Mouse (Mus musculus): Measurements from ENCODE around the gene Rnf150. TPM values are rescaled to one million over a fixed set of nuclear protein-coding genes. Genes with fewer than 3 reads are reported as not detected.
A peak's percentile ranks its signal among the peaks of the same experiment; 100 is the strongest.

Gene Rnf150
- 0.32 TPM in 1 of 2 replicates, not detected in the other for total RNA-seq (2014; fragmentation: Nextera tagmentation)
- total RNA-seq (2017): 0.42 and 0.69 TPM in 2 replicates

DNA sequence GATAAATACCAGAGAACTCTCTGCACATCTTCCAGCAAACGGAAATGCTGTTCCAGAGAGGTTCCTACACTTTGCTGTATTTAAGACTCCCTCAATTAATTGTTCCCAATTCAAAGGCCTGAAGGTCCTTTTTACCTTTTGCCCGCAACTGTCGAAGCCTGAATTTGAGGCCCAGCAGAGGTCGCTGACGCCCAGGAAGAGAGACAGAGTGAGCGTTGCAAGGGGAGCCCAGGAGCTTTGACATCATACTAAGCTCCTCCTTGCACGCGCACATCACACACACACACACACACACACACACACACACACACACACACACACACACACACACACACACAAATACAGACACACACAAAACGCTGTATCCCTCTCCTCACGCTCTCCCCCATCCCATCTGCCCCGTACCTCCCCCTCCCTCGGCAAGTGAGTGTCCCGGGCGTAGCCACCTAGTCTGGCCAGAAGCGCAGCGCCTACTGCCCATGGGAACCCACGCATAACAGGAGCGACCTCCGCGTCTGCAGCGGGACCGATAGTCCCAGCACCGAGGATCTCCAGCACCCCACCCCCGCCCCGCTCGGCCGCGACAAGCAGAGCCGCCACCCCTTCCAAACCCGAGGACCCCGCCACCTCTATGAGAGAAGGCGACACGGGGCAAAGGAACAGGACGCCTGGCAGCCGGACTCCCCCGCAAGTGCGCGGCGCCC is at the start of gene Rnf150:
Rnf150 (plus strand) TSS at position 316 of the 704 bp plus-strand sequence.
- peak; percentile 77 for ATAC-seq (replicated peaks; ENCODE audit: low FRiP score, low TSS enrichment, poor library complexity, severe bottlenecking)

DNA sequence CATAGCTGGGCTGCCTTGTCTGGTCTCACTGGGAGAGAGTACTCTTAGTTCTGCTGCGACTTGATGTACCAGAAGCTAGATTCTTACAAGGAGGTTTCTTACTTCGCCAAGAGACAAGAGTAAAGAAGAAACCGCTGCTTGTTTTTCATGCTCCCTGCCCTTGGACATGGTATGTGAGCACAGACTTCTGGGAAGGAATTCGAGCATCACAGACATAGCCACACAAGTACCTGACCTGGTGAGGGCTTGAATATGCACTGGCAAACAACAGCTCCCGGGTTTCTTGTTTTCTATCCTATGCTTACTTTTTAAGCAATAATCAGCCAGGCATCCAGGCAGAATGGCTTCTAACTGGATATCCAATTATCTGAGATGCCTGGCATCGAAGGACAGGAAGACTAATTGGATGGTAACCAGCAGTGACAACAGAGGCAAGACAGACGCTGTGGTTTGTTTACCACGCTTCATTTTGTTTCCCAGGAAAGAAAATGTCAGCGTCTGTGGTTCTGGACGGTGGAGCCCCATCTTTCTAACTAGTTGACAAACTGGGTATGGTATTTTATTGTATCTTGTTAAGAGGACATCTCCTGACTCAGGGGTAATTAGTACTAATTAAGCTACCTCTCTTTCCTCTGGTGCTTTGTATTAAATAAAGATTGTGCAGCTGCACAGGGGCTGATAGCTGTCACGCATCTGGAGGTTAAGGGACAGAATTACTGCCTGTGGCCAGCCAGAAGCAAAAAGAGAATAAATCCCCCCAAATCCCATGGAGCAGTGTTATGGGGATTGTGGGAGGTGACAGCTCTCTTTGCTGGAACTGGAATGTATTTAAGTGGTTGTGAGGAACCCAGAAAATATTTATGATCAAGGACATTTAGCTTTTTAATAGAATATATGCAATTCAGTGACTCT is 36.8 kb upstream of the Rnf150 start:
- ATAC-seq (replicated peaks; ENCODE audit: low FRiP score, low TSS enrichment, poor library complexity, severe bottlenecking): no peak

DNA sequence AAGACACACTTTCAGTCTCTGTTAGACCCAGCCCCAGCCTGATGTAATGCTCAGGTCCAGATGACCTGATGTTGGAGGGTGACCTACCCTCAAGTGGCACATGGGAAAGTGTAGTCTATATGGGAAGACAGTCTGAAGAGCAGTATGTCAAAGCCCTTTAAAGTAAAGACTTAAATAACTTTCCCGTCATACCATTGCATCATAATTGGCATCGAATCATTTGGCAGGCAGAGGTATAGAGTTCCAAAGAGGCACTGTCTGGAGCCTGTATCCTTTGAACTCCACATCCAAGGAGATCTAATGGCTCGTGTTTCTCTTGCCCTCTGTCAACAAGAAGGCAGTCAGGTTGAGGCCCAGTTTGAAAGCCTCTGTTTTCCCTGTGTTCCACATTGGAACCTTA is 22.7 kb upstream of the Rnf150 start:
- ATAC-seq (replicated peaks; ENCODE audit: low FRiP score, low TSS enrichment, poor library complexity, severe bottlenecking): no peak

DNA sequence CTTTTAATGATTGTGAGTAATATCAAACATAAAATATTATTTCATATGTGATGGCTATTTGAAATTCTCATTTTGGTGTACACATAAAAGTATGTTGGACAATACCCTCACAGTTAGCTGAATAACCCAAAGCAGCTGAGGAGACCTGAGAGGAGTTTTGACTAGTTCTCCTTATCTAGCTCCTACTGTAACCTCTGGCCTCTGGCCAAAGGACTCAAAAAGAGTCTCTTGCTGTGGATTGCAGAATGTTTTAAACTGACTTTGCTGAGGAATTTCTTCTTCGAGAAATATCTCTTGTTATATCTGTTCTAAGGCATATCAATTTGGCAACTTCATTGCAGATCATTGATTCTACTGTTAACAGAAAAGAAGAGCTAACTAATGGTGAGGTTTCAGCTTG is 22.2 kb upstream of the Rnf150 start:
- ATAC-seq (replicated peaks; ENCODE audit: low FRiP score, low TSS enrichment, poor library complexity, severe bottlenecking): peak; percentile 70

DNA sequence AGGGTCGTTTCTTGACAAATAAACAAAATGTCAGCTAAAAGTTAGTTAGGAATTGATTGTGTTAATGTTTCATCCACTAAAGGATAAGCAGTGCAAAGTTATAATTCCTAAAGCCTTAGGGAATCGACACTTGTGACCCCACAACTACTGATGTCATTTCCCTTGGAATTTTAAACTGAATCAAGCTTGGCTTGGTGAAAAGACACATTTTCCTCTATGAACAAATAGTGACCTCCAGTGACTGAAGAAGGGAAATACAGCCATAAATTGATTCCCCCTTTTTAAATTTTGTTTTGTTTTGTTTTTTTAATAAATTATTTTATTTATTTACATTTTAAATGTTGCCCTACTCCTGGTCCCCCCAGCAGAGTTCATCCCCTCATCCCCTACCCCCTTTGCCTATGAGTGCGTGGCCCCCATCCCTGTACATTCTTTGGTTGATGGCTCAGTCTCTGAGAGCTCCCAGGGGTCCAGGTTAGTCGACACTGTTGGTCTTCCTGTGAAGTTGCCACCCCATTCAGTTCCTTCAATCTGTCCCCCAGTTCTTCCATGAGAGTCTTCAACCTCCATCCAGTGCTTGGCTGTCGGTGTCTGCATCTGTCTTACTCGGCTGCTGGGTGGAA is 21.5 kb upstream of the Rnf150 start:
- no peak for ATAC-seq (replicated peaks; ENCODE audit: low FRiP score, low TSS enrichment, poor library complexity, severe bottlenecking)

DNA sequence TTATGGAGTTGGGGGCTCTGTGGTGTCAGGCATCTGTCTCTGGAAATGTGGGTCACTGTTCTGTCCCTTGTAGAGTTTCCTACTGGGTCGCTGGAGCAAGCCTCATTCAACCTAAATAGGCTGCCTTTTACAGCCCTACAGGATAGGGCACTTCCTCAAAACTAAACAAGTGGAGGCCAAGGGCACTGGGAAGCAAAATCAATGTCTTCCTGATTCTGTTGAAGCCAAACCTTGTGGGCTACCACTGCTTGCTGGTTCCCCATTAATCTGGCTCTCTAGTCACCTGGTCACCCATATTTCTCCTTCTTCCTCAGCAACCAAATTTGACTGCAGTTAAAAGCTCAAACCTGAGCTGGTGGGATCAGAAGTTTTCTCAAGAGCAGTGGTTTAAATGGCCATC is 19.5 kb upstream of the Rnf150 start:
- ATAC-seq (replicated peaks; ENCODE audit: low FRiP score, low TSS enrichment, poor library complexity, severe bottlenecking): no peak

DNA sequence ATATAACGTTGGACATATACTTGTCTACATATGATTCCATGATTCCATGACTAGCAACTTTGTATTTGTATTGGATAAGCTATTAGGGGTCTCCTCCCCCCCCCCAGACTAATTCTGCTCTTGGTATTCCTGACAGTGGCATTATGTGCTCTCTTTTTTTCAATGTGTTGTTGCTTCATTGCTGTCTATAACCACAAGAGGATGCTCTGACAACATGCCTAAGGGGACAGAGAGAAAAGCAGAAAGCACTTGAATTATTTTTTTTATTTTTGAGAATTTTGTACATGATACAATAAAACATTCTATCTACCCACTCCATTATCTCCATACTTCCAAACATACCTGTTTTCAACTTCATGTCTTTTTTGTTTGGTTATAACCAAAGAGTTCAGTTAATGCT is 18.7 kb upstream of the Rnf150 start:
- ATAC-seq (replicated peaks; ENCODE audit: low FRiP score, low TSS enrichment, poor library complexity, severe bottlenecking): no peak

DNA sequence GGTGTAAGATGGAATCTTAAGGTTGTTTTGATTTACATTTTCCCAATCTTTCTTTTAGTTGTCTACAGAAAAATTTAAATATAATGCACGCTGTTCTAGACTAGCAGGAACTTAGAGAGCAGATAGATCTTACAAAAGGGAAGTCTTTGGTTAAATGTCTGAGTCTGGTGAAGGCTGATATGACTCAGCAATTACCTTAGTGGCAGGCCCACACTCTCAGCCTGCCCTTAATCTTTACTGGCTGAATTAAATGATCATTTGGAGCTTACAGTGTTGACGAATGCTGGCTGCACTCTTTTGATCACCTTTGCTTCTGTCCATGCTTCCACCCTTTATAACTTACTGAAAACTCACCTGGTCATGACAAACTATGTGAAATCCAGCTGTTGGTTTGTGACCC is 17.1 kb upstream of the Rnf150 start:
- peak; percentile 80 for ATAC-seq (replicated peaks; ENCODE audit: low FRiP score, low TSS enrichment, poor library complexity, severe bottlenecking)

DNA sequence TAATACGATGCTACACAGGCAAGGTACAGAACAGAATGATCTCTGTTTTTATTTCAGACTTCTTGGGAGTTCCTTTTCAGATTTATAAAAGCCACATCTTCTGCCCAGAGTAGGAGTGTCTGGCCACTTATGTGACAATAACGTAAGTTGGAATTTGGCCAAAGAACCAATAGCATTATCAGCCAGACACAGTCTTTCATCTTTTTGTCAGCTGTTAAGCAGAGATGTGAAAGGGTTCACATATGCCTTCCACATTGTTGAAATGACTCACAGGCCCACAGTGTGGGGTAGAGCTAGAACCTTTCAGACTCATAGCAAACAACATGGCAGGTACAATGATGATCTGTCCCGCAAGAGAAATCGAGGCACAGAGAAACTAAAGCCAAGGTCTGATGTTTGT is 16.4 kb upstream of the Rnf150 start:
- ATAC-seq (replicated peaks; ENCODE audit: low FRiP score, low TSS enrichment, poor library complexity, severe bottlenecking): peak; percentile 79

DNA sequence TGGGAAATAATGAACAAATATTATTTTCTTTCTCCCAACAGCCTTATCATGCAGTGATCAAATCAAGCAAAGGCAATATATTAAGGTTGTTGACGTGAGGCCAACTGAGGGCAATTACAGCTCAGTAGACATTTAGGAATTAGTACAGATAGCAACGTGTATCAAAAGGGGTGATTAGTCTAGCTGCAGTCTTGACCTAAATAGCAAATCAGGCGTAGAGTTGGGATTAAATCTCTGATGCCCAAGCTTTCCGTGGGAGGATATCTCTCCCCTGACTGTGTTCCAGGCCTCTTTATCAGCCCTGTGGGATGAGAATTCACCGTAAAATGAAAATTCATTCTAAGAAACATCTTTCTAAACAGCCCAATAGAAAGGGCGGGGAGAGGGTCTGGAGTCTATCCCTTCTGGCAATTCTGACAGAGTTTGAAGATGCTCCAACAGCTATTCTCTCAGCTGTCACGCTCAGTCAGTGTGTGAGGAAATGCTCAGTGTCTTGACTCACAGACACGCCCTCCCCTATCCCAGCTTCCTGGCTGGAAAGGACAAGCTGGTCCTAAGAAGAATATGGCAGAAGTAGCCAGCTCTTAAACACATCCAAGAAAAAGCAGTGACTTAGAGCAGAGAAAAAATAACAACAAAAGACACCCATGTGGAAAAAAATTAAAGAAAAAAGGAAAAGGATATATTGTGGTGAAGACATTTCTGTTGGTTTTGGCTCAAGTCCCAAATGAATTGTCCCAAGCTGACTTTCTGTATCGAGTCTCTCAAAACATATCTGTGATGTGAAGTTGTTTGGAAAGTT is 4.4 kb upstream of the Rnf150 start:
- no peak for ATAC-seq (replicated peaks; ENCODE audit: low FRiP score, low TSS enrichment, poor library complexity, severe bottlenecking)

DNA sequence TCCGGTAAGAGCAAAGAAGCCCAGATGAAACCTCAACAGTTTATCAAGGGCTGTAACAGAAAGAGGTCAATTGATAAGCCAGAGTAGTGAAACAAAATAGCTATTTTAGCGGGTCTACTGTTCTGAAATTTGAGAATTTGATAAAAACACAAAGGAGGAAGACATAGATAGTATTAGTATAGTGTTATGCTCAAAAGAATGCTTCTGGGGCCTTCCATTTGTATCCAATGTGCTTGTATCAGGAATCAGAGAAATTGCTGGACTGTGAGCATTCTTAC is 3.9 kb upstream of the Rnf150 start:
- peak; percentile 38; the same call in 1 of the 2 replicates for ATAC-seq (replicated peaks; ENCODE audit: low FRiP score, low TSS enrichment, poor library complexity, severe bottlenecking)

DNA sequence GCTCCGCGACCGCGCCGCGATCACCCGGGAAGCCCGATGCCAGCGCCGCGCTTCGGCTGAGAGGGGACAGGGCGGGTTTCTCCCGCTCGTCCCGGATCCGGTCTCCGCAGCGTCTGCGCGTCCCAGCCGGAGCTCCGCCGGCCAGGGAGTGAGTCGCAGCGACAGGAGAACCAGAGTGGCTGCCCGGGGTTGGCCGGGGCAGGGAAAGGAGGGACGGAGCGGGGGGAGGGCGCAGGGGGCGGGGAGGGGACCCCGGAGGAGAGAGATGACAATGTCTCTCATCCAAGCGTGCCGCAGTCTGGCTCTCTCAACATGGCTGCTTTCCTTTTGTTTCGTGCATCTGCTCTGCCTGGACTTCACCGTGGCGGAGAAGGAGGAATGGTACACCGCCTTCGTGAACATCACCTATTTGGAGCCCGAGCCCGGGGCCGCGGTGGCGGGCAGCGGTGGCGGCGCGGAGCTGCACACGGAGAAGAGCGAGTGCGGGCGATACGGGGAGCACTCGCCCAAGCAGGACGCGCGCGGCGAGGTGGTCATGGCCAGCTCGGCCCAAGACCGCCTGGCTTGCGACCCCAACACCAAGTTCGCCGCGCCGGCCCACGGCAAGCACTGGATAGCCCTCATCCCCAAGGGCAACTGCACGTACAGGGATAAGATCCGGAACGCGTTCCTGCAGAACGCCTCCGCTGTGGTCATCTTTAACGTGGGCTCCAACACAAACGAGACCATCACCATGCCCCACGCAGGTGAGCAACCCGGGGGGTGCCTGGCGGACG is 777 bp downstream of the Rnf150 start:
- ATAC-seq (replicated peaks; ENCODE audit: low FRiP score, low TSS enrichment, poor library complexity, severe bottlenecking): peak; percentile 6; the same call in 1 of the 2 replicates

DNA sequence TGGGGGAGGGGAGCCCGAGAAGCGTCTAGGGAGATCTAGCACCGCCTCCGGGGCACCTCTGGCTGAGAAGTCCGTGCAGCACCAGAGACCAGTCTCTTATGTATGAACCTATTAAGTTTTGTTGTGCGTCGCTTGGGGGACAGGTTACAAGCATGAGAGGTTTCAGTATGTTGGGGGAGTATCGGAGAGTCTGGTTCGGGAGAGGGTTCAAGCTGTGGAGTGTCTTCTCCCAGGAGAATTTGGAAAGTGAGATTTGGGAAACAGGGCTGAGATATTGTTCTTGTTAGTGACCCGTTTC is 1.3 kb downstream of the Rnf150 start:
- no peak; the same call in 1 of the 2 replicates for ATAC-seq (replicated peaks; ENCODE audit: low FRiP score, low TSS enrichment, poor library complexity, severe bottlenecking)

DNA sequence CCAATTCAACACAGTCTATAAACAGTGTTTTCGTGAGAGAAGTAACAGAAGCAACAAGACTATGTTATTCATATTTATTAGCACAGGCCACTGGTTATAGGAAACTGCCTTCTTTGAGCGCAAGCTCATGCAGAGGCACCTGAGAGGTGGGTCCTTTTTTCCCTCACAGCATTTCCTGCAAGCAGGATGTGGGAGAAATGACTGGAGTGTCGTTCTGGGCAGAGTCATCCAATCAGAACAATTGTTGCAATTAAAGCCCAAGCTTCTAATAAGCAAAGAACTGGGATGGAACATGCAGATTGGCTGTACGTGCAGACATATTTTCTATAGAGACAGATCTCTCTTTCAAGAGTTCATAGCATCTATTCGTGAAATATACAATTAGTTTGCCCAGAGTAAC is 2.1 kb downstream of the Rnf150 start:
- no peak for ATAC-seq (replicated peaks; ENCODE audit: low FRiP score, low TSS enrichment, poor library complexity, severe bottlenecking)

DNA sequence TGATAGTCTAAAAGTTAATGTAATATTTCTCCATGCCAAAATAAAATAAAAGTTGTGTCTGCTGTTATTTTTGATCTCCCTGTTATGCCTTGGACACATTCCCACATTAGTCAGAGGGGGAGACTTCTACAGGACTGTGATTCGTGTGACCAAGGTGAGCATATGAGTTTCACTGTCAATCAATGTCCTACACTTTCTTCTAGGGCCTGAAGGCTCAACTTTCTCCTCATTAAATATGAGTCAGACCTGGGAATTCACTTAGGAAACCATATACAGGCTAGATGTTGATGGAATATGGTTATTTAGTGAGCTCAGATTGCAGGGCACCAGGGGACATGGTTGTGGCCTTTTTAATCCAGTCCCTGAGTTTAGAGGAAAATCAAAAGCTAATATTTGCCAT is 3.1 kb downstream of the Rnf150 start:
- ATAC-seq (replicated peaks; ENCODE audit: low FRiP score, low TSS enrichment, poor library complexity, severe bottlenecking): no peak

DNA sequence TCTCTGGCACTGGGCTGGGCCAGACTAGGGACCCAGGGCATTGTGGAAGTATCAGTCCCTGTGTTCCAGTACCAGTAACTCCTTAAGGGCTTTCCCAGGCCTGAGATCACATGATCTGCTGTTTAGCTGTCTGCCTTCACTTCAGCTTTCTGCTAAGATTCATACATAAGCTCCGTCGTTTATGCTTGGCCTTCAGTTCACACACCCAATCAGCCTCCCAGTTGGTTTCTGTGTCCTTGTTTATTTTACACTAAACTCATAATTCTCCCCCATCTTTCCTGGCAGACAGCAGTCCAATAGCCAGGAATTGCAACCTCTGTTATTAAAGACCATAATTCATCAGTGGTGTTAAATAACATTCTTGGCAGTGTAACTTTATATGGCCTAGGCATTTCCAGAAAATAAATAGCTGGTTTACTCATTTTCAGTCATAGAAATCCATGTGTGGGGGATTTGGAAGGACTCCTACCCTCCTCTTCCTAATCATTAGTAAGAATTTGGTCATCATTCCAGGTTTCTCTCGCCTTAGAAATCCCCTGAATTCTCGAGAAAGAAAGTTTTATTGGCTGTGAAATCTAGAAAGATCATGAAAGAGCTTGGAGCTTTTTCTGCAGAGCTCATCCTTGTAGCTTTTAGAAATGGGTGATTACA is 7.8 kb downstream of the Rnf150 start:
- no peak for ATAC-seq (replicated peaks; ENCODE audit: low FRiP score, low TSS enrichment, poor library complexity, severe bottlenecking)

DNA sequence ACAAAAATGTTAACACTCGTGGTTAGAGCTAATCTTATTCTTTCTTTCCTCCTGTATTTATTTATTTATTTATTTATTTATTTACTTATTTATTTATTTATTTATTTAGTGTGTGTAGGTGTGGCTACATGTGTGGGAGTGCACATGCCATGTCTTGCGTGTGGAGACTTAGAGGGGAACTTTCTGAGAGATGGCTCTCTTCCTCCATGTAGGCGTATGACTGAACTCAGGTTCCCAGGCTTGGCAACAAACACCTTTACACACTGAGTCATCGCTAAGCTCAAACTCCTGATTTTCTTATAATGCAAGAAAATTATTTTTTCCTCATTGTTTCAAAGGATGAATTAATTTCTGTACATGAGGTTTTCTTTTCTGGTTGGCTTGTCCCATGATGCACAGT is 8.8 kb downstream of the Rnf150 start:
- no peak for ATAC-seq (replicated peaks; ENCODE audit: low FRiP score, low TSS enrichment, poor library complexity, severe bottlenecking)

DNA sequence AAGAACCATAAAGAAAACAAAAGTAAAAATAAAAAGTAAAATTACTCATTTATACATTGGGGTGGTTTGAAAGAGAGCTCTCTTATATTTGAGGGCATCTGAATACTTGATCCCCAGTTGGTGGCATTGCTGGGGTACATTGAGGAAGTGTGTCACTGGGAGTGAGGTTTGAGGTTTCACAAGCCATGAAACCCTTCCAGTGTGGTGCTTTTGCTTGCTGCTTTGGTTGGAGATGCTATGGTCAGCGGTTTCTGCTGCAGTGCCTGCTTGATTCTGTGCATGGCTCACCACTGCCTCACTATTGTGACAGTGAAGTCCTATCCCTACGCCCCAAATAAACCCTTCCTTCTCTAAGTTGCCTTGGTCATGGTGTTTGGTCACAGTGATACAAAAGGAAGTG is 10.9 kb downstream of the Rnf150 start:
- no peak for ATAC-seq (replicated peaks; ENCODE audit: low FRiP score, low TSS enrichment, poor library complexity, severe bottlenecking)

DNA sequence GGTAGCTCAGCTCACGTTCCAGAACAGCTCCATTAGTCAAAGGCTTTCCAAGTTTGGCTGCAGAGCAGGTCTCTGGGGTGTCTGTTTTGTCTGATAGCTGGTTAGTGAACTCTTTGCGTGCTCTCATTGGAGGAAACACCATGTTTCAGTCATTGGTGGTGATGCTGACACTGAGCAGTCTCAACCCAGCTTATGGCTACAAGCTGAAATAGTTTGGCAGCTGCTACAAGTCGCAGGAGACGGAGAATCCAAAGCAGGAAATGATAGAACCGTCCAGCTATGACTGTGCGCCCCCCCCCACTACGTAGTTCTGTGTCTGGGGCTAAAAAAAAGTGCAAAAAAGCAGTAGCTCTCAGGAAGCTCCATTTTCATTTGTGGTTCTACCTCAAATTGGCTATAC is 12.0 kb downstream of the Rnf150 start:
- 0 out of 2 replicates have a peak, but pooled peaks have one; percentile 34 for ATAC-seq (replicated peaks; ENCODE audit: low FRiP score, low TSS enrichment, poor library complexity, severe bottlenecking)
